Mouse (Mus musculus) brain, embryonic 14.5 days (tissue): ENCODE data around the gene Svbp. TPM values are rescaled to one million over a fixed set of nuclear protein-coding genes. Genes with fewer than 3 reads are reported as not detected.

Source experiments
- DNase-seq: peaks from one replicate; pipeline ENCODE4 v3.0.0-alpha.2; 2011; ENCODE audit warnings: low read depth
- CTCF ChIP-seq: fragments of 200-500 bp; IDR thresholded peaks from 2 replicates; pipeline ENCODE4 v1.5.1; 2012; ENCODE audit warnings: inconsistent platforms, mild to moderate bottlenecking, moderate library complexity, borderline replicate concordance; ENCODE audit not compliant: insufficient read depth, insufficient read length; ENCODE audit errors: extremely low read depth
- POLR2A ChIP-seq: fragments of 200-500 bp; IDR thresholded peaks from 2 replicates; pipeline ENCODE4 v1.6.1; 2012; ENCODE audit warnings: mild to moderate bottlenecking, inconsistent platforms, borderline replicate concordance; ENCODE audit not compliant: poor library complexity, insufficient read depth, insufficient read length, severe bottlenecking; ENCODE audit errors: extremely low read depth
- polyA plus RNA-seq: library from polyadenylated mRNA; depleted of rRNA; stranded (reverse); fragments of >200 nt; gene quantifications from 2 replicates; pipeline ENCODE4 v1.2.3, GENCODE M21; 2012; rRNA removed

Svbp gene
- polyA plus RNA-seq, 1 experiment = 132 TPM

- no peak for DNase-seq
- TF ChIP-seq CTCF (no peak), POLR2A (no peak)
These were observed 43.6 kb downstream of the Svbp start for GRCm38 (mm10) chr4:119238661-119239060.

- no peak for TF ChIP-seq POLR2A
- TF ChIP-seq CTCF = peak; percentile 85; the same call in 1 of the 2 replicates
- peak; percentile 92 for DNase-seq
These were observed 44.1 kb downstream of the Svbp start for GRCm38 (mm10) chr4:119239181-119239682.

GRCm38 (mm10) chr4:119241664-119242063 is 46.6 kb downstream of the Svbp start:
- DNase-seq = peak; percentile 49

GRCm38 (mm10) chr4:119242571-119242970 is 47.5 kb downstream of the Svbp start:
- no peak for TF ChIP-seq CTCF
- no peak for TF ChIP-seq POLR2A
- no peak for DNase-seq

More at GRCm38 (mm10) chr4:119241664-119242063, 46.6 kb downstream of the Svbp start:
- TF ChIP-seq CTCF (peak; percentile 46), POLR2A (no peak)

GRCm38 (mm10) chr4:119244468-119245240 is 49.5 kb downstream of the Svbp start:
- TF ChIP-seq CTCF (no peak), POLR2A (no peak)
- DNase-seq = peak; percentile 27

- no peak for TF ChIP-seq CTCF
- TF ChIP-seq POLR2A = no peak
- peak; percentile 77 for DNase-seq
These were observed 50.5 kb downstream of the Svbp start for GRCm38 (mm10) chr4:119245556-119245955.

- DNase-seq = peak; percentile 17
- TF ChIP-seq POLR2A (no peak), CTCF (no peak)
These were observed 50.9 kb downstream of the Svbp start for GRCm38 (mm10) chr4:119245961-119246360.

- TF ChIP-seq CTCF (no peak), POLR2A (no peak)
- DNase-seq = no peak
These were observed 51.7 kb downstream of the Svbp start for GRCm38 (mm10) chr4:119246688-119247225.

GRCm38 (mm10) chr4:119247462-119248235 is 52.5 kb downstream of the Svbp start:
- DNase-seq = peak; percentile 82
- TF ChIP-seq CTCF (peak; percentile 84), POLR2A (no peak)

GRCm38 (mm10) chr4:119248407-119248965 is 53.4 kb downstream of the Svbp start:
- TF ChIP-seq POLR2A = no peak
- TF ChIP-seq CTCF = no peak
- no peak for DNase-seq

Other genes with a start within 250 kb of the Svbp start
- gene Lao1, start 233.7 kb upstream of the Svbp start, polyA plus RNA-seq = 0.06 TPM in 1 of 2 replicates, not detected in the other
- 94.7 and 96.9 TPM in 2 replicates for gene Slc2a1, start 86.6 kb upstream of the Svbp start, polyA plus RNA-seq
- 8.1 and 12.2 TPM in 2 replicates for gene Zfp691, start 21.1 kb upstream of the Svbp start, polyA plus RNA-seq
- gene Ermap, start 5.3 kb upstream of the Svbp start, polyA plus RNA-seq = 1.3 TPM in 2 replicates
- gene Tmem269, start 22.9 kb downstream of the Svbp start, polyA plus RNA-seq = 0.66 and 0.79 TPM in 2 replicates
- gene AU022252, start 37.4 kb downstream of the Svbp start, polyA plus RNA-seq = 13.5 and 18.2 TPM in 2 replicates
- gene P3h1, start 37.6 kb downstream of the Svbp start, polyA plus RNA-seq = 23.2 and 24.4 TPM in 2 replicates
- gene Cldn19, start 60.1 kb downstream of the Svbp start, polyA plus RNA-seq = 0.87 and 2.2 TPM in 2 replicates
- gene Ybx1, start 99.3 kb downstream of the Svbp start, polyA plus RNA-seq = 613 and 886 TPM in 2 replicates
- gene Ppih, start 125.2 kb downstream of the Svbp start, polyA plus RNA-seq = 48.0 and 73.7 TPM in 2 replicates
- gene Ccdc30, start 220.2 kb downstream of the Svbp start, polyA plus RNA-seq = 8.7 and 11.3 TPM in 2 replicates
- gene Ppcs, start 227.1 kb downstream of the Svbp start, polyA plus RNA-seq = 10.4 and 12.1 TPM in 2 replicates
- 0.37 and 0.53 TPM in 2 replicates for gene Zmynd12, start 227.5 kb downstream of the Svbp start, polyA plus RNA-seq